Mouse (Mus musculus) thymus, postnatal 14 days (tissue): ENCODE results near the gene Hip1r.

Source experiments
- DNase-seq: peaks from one replicate; pipeline ENCODE4 v3.0.0; 2021

Hip1r gene

DNA sequence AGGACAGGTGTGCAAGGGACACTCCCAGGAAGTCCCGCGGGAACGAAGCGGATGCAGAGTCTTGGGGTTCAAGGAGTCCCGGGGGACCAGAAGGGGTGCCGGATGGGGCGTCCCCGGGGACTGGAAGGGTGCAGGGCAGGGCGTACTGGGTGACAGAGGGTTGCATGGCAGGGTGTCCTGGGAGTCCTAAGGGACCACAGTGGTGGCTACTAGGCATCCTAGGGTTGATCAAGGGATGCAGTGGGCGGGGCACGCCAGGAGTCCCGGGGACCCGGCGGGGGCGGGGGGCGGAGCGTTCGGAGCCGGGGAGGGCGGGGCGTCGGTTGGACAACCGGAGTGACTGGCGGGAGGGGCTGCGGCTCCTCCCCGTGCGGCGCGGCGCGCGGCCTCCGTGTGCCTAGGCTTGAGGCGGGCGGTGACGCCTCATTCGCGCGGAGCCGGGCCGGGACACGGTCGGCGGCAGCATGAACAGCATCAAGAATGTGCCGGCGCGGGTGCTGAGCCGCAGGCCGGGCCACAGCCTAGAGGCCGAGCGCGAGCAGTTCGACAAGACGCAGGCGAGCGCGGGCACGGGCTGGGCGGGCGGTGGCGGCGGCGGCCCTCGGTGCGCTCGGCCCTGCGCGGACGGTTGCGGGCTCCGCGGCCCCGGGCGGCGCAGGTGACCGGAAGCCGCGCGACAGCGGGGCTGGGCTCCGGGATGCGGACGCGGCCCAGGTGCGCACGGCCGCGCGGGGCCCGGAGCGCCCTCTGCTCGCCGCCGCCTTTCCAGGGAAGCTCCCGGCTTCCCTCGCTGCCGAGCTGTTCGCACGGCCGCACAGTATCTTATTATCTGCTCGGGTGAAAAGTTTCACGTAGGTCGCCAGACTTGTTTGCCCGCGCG is at the start of gene Hip1r:
TSS of gene Hip1r (plus strand) at position 330 of the 880 bp plus-strand sequence.
- DNase-seq: peak; percentile 83

DNA sequence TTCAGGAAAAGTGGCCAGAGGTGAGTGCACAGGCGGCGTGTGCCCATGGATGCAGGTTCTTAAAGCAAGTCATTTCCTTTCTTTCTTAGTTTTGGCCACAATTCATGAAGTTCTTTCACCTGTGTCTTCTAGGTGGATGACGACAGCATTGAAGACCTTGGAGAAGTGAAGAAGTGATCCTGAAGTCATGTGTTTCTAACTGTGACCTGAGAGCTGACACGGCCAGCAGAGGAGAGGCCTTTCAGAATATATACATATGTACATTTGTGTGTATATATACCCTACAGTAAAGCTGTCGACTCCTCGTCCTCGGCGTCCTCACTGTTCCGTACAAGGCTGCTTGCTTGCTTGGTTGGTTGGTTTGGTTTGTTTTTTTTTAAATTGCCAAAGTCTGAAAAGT is 46.3 kb upstream of the Hip1r start, which contains the start of gene Gm43518:
TSS of gene Gm43518 (plus strand) at position 301 of the 400 bp plus-strand sequence.
- no peak for DNase-seq

DNA sequence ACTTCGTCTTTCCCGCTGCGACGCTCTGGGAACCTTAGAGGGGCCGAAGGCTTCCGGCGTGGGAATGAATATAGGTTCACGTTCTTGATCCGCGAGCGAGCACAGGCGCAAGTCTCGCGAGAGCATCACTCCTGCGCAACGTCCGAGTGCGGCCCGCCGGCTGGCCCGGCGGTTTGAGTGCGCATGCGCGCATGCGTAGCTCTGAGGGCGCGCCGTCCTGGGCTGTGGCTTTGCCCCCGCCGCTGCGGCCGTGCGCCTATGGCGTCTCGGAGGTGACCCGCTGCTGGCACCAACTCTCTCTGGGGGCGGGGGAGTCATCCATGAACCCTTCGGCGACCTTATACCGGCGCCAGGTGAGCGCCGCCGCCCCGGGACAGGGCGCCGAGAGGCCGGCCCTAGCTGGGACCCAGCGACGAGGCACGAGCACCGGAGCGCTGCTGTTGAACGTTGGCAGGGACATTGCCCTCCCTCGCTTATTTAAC is 42.9 kb upstream of the Hip1r start, which contains the start of gene Ccdc62:
TSS of gene Ccdc62 (plus strand) at position 172 of the 482 bp plus-strand sequence.
- DNase-seq: peak; percentile 94

DNA sequence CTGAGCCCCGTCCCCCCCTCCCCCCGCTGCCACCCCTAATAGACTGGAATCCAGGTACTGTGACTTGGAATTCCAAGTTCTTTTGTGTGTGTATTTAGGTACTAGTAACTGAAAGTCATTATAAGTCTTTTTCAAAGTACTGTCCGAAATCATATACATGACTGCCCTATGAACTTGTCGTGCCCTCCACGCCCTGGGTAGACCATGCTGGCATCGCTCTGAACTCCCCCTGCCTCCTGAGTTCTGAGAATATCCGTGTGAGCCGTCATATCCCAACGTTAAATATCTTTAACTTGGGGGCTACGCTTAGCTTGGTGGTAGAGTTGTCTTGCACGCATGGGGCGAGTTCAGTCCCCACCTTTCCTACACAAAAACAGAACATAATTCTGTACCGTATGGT is 42.3 kb upstream of the Hip1r start:
- DNase-seq: no peak

DNA sequence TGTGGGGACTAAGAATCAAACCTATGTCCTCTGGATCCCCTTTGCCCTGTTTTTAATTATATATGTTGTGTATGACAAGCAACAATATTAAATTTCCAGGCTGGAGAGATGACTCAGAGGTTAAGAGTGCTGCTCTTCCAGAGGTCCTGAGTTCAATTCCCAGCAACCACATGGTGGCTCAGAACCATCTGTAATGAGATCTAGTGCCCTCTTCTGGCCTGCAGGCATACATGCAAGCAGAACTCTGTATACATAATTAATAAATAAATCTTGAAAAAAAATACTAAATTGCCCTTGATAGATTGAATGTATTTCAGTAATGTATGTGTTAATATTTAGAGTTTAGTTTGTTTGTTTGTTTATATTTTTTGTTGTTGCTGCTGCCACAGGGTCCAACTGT is 40.5 kb upstream of the Hip1r start:
- no peak for DNase-seq

DNA sequence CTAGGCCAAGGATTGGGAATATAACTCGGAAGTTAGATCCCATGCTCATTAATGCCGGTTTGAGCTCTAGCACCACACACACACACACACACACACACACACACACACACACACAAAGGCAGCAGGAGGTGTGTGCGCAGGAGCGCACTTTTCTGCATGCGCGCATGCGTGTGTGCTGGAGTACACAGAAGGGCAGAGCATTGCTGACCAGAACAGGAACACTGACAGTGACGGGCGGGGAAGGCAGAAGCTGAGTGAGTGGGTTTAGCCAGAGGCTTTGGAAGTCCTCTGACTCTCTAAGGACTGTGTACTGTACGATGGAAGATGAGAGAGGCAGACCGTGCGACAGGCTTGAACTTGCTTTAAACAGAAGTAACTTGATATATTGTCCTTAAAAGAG is 39.9 kb upstream of the Hip1r start:
- DNase-seq: no peak

DNA sequence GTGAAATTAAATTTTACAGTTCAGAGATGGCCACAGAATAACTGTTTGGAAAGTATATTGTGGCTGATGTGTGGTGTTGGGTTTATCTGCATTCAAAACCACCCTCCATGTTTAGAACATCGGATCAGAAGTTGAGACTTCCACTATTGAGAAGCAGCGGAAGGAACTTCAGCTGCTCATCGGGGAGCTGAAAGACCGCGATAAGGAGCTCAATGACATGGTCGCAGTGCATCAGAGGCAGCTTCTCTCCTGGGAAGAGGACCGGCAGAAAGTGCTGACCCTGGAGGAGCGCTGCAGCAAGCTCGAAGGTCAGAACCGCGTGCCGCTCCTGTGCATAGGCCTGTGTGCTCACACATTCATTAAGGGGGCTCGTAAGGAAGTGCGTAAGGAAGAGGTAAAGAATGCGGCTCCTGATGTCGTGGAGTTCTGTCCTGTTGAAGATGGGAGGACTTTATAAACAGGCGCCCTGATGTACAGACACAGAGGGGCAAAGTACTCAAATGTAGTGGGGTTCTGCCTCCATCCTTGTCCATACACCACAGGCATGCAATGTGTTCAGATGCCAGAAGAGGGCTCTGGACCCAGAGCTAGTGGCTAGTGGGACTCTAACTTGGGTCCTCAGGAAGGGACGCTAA is 39.4 kb upstream of the Hip1r start:
- no peak for DNase-seq

DNA sequence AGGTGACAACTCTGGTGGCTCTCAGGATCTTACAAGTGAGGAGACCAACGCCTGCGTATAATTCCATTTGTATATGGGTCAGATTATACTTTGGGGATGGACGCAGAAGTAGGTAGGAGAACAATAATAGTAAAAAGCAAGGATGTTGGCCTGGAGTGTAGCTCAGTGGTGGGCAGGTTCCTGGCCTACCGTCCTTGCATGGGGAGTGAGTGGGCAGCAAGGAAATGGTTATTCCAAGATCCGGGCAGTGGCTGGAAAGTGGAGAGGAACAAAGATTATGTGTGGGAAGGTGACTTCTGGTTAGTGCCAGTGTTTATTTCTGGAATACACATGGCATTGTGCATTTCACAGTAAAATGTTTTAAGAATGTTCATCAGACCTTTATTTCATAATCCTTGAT is 37.5 kb upstream of the Hip1r start:
- DNase-seq: no peak

DNA sequence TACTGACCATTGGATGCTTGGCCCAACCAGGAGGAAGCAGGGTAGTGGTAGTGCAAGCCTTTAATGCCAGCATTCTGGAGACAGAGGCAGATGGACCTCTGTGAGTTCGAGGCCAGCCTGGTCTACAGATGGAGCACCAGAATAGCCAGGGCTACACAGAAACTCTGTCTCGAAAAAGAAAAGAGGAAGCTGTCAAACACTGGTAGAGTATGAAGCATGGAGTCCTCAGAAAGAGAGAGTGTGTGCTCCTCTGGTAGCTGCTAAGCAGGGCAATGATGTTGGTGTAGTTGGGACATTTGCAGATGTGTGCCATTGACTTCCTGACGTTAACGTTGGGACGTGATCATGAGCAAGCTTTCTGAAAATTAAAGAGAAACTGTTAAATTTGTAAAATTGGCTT is 34.9 kb upstream of the Hip1r start:
- no peak for DNase-seq

DNA sequence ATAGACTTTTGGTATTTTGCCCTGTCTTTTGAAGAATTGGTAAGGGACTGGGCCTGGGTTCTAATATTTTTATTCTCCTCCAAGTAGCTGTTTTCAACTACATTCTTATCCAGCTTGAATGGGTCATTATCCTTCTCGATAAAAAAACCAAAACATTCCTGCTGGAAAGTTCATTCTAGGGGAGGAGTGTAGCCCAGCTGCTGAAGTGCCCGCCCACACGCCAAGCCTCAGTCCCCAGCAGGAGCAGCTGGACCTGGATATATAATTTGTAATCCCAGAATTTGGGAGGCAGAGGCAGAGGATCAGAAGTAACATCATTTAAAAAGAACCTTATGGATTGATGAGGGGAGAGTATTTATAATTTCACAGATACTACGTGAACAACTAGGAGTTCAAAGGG is 26.9 kb upstream of the Hip1r start:
- no peak for DNase-seq

DNA sequence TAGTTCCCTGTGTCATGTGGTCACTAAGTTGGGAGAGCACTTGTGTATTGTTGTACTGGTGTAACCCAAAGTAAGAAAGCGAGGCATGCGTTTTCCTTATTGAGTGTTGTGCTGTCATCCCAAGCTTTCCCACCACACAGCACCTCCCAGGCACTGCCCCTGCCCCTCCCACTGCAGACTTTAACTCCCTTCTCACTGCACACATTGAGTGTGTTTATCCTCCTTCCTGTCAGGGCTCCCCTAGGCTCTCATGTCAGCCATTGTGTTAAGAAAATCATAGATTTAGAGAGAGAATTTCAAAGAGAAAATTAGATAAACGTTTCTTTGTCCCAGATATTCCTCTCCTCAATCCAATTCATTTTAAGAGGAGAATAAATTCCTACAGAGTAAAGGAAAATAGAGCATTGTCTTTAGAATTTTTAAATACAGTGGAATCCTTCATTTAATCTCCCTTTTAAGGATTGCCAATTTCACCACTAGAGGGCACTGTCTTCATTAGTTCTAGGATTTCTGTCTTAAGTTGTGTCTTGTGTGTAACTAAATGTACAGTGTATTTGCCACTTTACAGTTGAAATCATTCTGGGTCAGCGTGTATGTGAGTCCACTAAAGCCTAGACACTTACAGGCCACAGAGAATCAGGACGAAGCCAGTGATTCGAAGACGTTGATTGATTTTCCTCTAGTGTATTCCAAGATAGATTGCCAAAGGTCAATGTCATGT is 26.2 kb upstream of the Hip1r start:
- peak; percentile 43 for DNase-seq

DNA sequence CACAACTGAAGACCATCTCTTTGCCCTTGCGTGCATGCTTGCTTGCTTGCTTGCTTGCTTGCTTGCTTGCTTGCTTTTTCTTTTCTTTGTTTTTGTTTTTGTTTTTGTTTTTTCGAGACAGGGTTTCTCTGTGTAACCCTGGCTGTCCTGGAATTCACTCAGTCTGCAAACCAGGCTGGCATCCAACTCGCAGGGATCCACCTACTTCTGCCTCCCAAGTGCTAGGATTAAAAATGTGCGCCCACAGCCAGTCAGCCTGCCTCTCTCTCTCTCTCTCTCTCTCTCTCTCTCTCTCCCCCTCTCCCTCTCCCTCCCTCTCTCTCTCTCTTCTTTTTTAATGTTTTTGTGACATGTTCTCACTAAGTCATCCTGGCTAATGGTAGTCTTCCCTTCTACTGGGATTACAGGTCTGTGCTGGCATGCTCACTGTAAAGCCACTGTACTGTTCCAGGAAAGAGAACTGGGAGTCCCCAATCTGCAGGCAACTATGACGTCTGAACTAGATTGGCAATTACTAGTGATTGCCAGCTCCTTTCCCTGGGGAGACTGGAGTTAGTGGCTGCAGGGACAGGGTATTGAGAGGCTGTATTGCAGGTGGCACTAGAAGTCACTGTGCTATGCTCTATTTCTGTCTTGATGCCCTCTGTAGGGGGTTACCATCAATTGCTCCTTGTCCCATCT is 20.9 kb upstream of the Hip1r start:
- no peak for DNase-seq

DNA sequence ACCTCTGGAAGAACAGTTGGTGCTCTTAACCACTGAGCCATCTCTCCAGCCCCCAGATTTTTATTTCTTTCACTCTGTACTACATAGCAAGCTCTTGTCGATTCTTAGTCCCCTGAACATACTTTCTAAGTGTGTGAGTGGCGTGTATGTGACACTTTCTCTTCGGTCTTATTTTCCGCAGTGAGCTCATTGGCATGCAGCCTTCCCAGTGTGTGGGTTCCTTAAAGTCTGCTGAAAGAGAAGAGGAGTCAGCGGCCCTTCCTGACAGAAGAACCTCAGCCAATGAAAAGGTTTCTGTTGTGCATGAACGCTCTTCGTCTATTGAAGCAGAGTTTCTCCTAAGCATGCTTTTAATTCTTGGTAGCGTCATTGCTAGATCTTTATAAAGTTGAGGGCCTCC is 16.2 kb upstream of the Hip1r start:
- DNase-seq: no peak

DNA sequence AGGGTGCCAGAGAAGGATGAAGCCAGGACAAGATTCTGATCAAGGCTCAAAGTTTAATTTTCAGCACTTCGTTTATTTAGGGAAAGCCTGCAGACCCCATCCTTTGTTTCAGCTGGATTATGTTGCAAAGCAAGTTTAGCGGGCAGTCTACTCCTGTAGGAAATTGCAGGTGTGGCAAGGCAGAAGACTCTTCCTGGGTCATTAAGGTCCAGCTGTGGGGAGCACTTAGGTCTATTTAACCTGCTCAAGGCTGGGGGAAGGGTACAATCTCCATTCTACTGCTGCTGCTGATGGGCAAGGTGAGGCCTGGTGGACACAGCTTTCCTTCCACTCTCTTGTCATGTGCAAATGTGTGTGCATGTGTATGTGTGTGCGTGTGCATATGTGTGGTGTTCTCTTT is 14.4 kb upstream of the Hip1r start:
- DNase-seq: no peak

DNA sequence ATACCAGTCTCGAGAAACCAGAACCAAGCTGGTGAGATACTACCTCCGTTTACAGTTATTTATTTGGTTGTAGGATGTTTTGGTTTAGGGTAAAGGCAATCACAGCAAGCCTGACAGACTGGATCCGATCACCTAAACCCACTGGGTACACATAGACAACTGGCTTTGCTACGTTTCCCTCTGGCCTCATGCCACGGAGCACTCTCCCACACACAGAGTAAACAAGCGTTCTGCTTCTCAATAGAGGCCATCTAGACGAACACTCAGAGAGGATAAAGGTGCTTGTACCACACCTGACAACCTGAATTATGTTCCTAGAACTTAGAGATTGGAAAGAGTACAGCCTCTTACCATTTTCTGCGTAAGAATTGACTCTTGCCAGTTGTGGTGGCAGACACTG is 13.3 kb upstream of the Hip1r start:
- DNase-seq: no peak

DNA sequence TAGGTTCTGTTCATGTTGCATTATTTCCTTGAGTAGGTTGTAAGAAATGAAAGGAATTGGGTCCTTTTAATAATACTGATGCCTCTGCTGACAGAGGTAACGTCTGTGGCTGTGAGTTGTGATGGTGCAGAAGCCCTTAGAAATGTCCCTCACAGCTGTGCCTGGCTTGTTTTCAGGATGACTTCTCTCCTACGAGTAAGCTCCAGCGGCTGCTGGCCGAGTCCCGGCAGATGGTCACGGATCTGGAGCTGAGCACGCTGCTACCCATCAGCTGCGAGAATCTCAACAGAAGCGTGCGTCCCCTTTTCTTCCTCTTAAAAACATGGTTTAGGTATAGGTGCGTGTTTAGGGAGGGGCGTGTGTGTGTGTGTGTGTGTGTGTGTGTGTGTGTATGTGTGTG is 12.4 kb upstream of the Hip1r start:
- DNase-seq: no peak

DNA sequence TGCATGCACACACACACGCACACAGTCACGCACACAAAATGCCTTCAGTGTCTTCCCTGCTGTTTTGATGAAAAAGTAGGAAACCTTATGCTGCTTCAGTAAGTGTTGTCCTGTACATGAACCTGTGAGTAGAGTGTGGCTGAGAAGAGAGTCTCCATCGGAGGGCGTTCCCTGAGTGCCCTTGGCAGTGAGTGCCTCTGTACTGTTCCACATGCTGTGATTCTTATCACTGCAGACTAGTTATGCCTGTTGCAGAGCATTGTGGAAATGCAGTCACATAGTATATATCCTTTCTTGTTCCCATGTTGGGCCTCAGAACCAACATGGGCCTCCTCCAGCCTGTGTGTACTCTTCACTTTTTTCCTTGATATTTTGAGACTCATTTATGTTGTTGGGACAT is 9.2 kb upstream of the Hip1r start:
- DNase-seq: no peak

DNA sequence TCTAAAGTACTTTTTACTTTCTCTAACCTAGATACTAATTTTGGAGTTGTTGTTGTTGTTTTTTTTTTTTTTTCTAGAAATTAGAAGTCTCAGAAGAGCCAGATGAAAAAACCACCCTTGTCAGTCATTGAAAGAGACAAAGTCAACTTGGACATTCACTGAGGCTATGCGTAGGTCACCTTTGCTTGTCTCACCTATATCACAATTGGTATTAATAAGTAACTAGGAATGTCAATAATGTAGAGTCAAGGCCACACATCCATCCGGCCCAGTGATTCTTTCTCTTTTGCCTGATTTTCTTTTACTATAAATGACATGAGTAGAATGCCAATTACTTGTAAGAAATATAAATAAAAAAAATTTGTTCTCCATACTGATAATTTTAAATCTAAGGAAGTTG is 6.7 kb upstream of the Hip1r start:
- DNase-seq: no peak

DNA sequence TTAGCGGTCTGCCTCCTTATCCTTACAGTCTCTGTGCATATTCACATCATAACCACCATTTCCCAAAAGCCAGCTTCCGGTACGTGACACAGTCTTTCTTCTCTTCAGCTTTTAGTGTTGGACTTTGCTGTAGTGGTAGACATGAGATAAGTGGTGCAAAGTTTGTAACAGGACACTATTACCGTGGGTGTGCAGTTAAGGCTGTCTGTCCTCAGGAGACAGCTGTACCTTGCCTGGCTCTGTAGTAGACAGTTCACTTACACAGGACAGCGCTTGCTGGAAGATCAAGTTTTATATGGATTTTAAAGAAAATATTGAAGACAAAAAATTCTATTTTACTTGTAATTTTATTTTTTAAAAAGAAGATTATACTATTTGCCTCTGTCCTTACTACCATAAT is 5.0 kb upstream of the Hip1r start:
- no peak for DNase-seq

DNA sequence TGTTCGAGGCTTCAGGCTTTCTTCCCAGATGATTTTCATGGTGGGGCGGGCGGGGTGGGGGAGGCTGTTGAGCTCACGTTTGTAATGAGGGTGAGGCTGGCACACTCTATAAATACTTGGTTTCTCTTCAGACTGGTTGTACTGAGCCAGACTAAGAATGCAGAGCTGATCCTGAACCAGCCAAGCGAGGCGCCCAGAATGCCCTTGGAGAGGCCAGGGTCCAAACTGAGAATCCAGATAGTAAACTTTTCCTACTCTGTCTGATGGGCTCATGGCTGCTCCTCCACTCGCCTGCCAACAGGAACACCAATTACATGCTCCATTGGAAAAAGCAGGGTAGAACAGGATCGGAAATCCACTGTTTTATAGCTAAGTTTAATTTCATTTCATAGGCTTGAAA is 4.2 kb upstream of the Hip1r start:
- DNase-seq: no peak

DNA sequence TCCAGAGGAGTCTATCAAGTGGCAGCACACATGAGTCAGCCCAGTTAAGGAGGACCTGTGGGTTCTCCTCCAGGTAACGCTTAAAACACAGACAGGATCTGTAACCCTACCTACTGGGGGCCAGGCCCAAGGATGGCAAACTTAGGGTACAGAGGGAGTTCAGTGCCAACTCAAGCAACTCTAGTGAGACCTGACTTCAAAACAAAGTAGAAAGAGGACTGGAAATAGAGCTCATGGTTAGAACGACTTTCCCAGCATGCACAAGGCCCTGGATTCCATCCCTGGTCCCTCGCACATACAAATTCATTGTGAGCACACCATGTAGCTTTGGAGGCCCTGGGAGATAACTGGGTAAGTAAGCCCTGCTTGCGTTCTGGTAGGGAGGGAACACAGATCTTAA is 2.9 kb upstream of the Hip1r start:
- DNase-seq: no peak

DNA sequence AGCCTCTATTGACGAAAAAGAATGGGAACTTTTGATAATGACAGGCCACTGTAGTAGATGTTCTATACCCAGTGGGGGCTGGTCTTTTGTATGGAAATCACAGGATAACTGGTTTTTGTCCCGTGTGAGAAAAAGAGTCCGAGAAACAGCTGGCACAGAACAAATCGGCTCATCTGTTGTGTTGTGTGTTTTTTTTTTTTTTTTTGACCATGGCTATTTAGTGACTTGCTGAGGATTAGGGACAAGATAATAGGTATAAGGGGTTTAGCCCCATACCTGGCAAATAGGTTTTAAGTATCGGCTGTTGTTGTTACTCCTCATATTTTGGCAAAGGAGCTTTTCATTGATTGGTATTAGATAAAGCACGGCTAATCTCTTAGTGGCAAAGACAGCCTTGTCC is 975 bp upstream of the Hip1r start:
- DNase-seq: no peak

DNA sequence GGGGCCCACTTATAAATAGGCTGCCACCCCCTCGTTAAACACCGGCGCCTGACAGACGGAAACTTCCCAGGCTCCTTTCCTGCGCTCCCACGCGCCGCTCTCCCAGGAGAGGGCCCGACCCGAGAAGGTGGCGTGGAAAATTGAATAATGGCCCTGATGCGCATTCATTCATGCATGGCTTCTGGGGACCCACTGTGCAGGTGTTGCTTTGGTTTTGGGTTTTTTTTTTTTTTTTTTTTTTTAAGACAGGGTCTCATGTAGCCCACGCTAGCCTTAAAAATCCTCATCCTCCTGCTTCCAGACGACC is 704 bp downstream of the Hip1r start:
- DNase-seq: peak; percentile 27
